Mouse (Mus musculus): Measurements from ENCODE around the gene Pitpnm2. TPM values are rescaled to one million over a fixed set of nuclear protein-coding genes. Genes with fewer than 3 reads are reported as not detected.
A peak's percentile ranks its signal among the peaks of the same experiment; 100 is the strongest.

The Pitpnm2 gene
- polyA plus RNA-seq, 1 experiment from 2014 or later = 4.9 TPM

- H3K27me3 ChIP-seq = no peaks in the 10 kb centered on the region
- H3K4me3 ChIP-seq = no peak overlapping the region
- peak; percentile 34 for ATAC-seq (replicated peaks; ENCODE audit: insufficient number of reproducible peaks, insufficient read depth, low FRiP score, low read depth)
These were observed 164.9 kb downstream of the Pitpnm2 start for GRCm38 (mm10) chr5:124084588-124085173.

GRCm38 (mm10) chr5:124083850-124084587, 165.5 kb downstream of the Pitpnm2 start:
- H3K9me3 ChIP-seq (replicated peaks) = no peaks in the 10 kb centered on the region
- no peaks in the 10 kb centered on the region for H3K36me3 ChIP-seq
- no peak overlapping the region for H3K4me2 ChIP-seq
- ATAC-seq (replicated peaks; ENCODE audit: insufficient number of reproducible peaks, insufficient read depth, low FRiP score, low read depth) = no peak
- peaks cover 14% of the 10 kb centered on the region for H3K4me1 ChIP-seq (replicated peaks)
- H3K27me3 ChIP-seq = no peaks in the 10 kb centered on the region
- no peak overlapping the region for H3K27ac ChIP-seq
- 79% methylated on average over 14 of the region's 14 CpGs for WGBS
- no peak overlapping the region for H3K4me3 ChIP-seq
- H3K9ac ChIP-seq = no peak overlapping the region

More at GRCm38 (mm10) chr5:124084588-124085173, 164.9 kb downstream of the Pitpnm2 start:
- Histone ChIP-seq H3K9me3 (replicated peaks) (no peaks in the 10 kb centered on the region), H3K4me2 (no peak overlapping the region), H3K9ac (no peak overlapping the region), H3K4me1 (replicated peaks) (peaks cover 10% of the 10 kb centered on the region), H3K36me3 (no peaks in the 10 kb centered on the region), H3K27ac (no peak overlapping the region)
- 40% methylated on average over 11 of the region's 11 CpGs for WGBS

- Histone ChIP-seq H3K9me3 (replicated peaks) (no peaks in the 10 kb centered on the region), H3K27me3 (no peaks in the 10 kb centered on the region), H3K4me2 (no peak overlapping the region), H3K4me1 (replicated peaks) (peaks cover 17% of the 10 kb centered on the region), H3K27ac (no peak overlapping the region), H3K36me3 (no peaks in the 10 kb centered on the region), H3K4me3 (no peak overlapping the region), H3K9ac (no peak overlapping the region)
- ATAC-seq (replicated peaks; ENCODE audit: insufficient number of reproducible peaks, insufficient read depth, low FRiP score, low read depth) = no peak
- WGBS = 86% methylated on average over 17 of the region's 17 CpGs
These were observed 166.4 kb downstream of the Pitpnm2 start for GRCm38 (mm10) chr5:124082941-124083688.

- no peaks in the 10 kb centered on the region for H3K36me3 ChIP-seq
- H3K9me3 ChIP-seq (replicated peaks) = no peaks in the 10 kb centered on the region
- no peaks in the 10 kb centered on the region for H3K27me3 ChIP-seq
- H3K9ac ChIP-seq = no peak overlapping the region
- no peak overlapping the region for H3K4me2 ChIP-seq
- no peak for ATAC-seq (replicated peaks; ENCODE audit: insufficient number of reproducible peaks, insufficient read depth, low FRiP score, low read depth)
- 68% methylated on average over 10 of the region's 10 CpGs for WGBS
- no peak overlapping the region for H3K27ac ChIP-seq
- H3K4me3 ChIP-seq = no peak overlapping the region
- H3K4me1 ChIP-seq (replicated peaks) = peaks cover 17% of the 10 kb centered on the region
These were observed 167.1 kb downstream of the Pitpnm2 start for GRCm38 (mm10) chr5:124082447-124082846.

GRCm38 (mm10) chr5:124079880-124080279, 169.7 kb downstream of the Pitpnm2 start:
- Histone ChIP-seq H3K4me2 (no peak overlapping the region; the same call in 1 of the 2 replicates), H3K9me3 (replicated peaks) (no peaks in the 10 kb centered on the region), H3K4me1 (replicated peaks) (peaks cover 20% of the 10 kb centered on the region), H3K27ac (peak overlapping the region; percentile 29; the same call in 1 of the 2 replicates), H3K4me3 (no peak overlapping the region), H3K36me3 (no peaks in the 10 kb centered on the region), H3K27me3 (no peaks in the 10 kb centered on the region), H3K9ac (no peak overlapping the region)
- no peak for ATAC-seq (replicated peaks; ENCODE audit: insufficient number of reproducible peaks, insufficient read depth, low FRiP score, low read depth)
- 85% methylated on average over 17 of the region's 17 CpGs for WGBS

GRCm38 (mm10) chr5:124078794-124079416, 170.7 kb downstream of the Pitpnm2 start:
- WGBS = 64% methylated on average over 9 of the region's 9 CpGs
- Histone ChIP-seq H3K27ac (peak overlapping the region; percentile 29), H3K27me3 (no peaks in the 10 kb centered on the region), H3K9me3 (replicated peaks) (no peaks in the 10 kb centered on the region), H3K4me2 (no peak overlapping the region), H3K4me1 (replicated peaks) (peaks cover 29% of the 10 kb centered on the region), H3K9ac (no peak overlapping the region), H3K4me3 (no peak overlapping the region), H3K36me3 (no peaks in the 10 kb centered on the region)
- ATAC-seq (replicated peaks; ENCODE audit: insufficient number of reproducible peaks, insufficient read depth, low FRiP score, low read depth) = 0 out of 2 replicates have a peak, but pooled peaks have one; percentile 23

- no peak for ATAC-seq (replicated peaks; ENCODE audit: insufficient number of reproducible peaks, insufficient read depth, low FRiP score, low read depth)
- Histone ChIP-seq H3K36me3 (no peaks in the 10 kb centered on the region), H3K9me3 (replicated peaks) (no peaks in the 10 kb centered on the region), H3K4me3 (no peak overlapping the region), H3K27me3 (no peaks in the 10 kb centered on the region), H3K9ac (no peak overlapping the region), H3K4me2 (no peak overlapping the region), H3K4me1 (replicated peaks) (peaks cover 36% of the 10 kb centered on the region), H3K27ac (no peak overlapping the region)
- WGBS = 66% methylated on average over 6 of the region's 6 CpGs
These were observed 171.6 kb downstream of the Pitpnm2 start for GRCm38 (mm10) chr5:124077856-124078460.

- Histone ChIP-seq H3K36me3 (no peaks in the 10 kb centered on the region), H3K9ac (no peak overlapping the region), H3K4me2 (no peak overlapping the region), H3K27me3 (no peaks in the 10 kb centered on the region), H3K4me3 (no peak overlapping the region), H3K27ac (no peak overlapping the region), H3K4me1 (replicated peaks) (peaks cover 36% of the 10 kb centered on the region), H3K9me3 (replicated peaks) (no peaks in the 10 kb centered on the region)
- WGBS = 82% methylated on average over 13 of the region's 13 CpGs
- ATAC-seq (replicated peaks; ENCODE audit: insufficient number of reproducible peaks, insufficient read depth, low FRiP score, low read depth) = no peak
These were observed 172.3 kb downstream of the Pitpnm2 start for GRCm38 (mm10) chr5:124077241-124077640.

GRCm38 (mm10) chr5:124076559-124076958, 173.0 kb downstream of the Pitpnm2 start:
- H3K27ac ChIP-seq = no peak overlapping the region
- H3K4me3 ChIP-seq = no peak overlapping the region
- H3K9me3 ChIP-seq (replicated peaks) = no peaks in the 10 kb centered on the region
- no peak overlapping the region for H3K9ac ChIP-seq
- no peak for ATAC-seq (replicated peaks; ENCODE audit: insufficient number of reproducible peaks, insufficient read depth, low FRiP score, low read depth)
- H3K4me1 ChIP-seq (replicated peaks) = peaks cover 36% of the 10 kb centered on the region
- H3K4me2 ChIP-seq = no peak overlapping the region
- H3K36me3 ChIP-seq = no peaks in the 10 kb centered on the region
- 59% methylated on average over 9 of the region's 9 CpGs for WGBS
- H3K27me3 ChIP-seq = no peaks in the 10 kb centered on the region

- no peak for ATAC-seq (replicated peaks; ENCODE audit: insufficient number of reproducible peaks, insufficient read depth, low FRiP score, low read depth)
- no peaks in the 10 kb centered on the region for H3K27me3 ChIP-seq
- H3K4me1 ChIP-seq (replicated peaks) = peaks cover 34% of the 10 kb centered on the region
- H3K4me2 ChIP-seq = no peak overlapping the region; the same call in 1 of the 2 replicates
- 70% methylated on average over 9 of the region's 9 CpGs for WGBS
- H3K9me3 ChIP-seq (replicated peaks) = no peaks in the 10 kb centered on the region
- H3K4me3 ChIP-seq = no peak overlapping the region
- H3K27ac ChIP-seq = peak overlapping the region; percentile 47; the same call in 1 of the 2 replicates
- no peak overlapping the region for H3K9ac ChIP-seq
- no peaks in the 10 kb centered on the region for H3K36me3 ChIP-seq
These were observed 173.8 kb downstream of the Pitpnm2 start for GRCm38 (mm10) chr5:124075716-124076115.

Data from heart, embryonic 15.5 days (tissue).